ENCODE assay signal across 8 mouse cellular contexts in genomic region chr9:36970651-36971050, GRCm38 (mm10).
DNase-seq lines count a peak whose midpoint lies in the region; ATAC-seq lines count a peak whose summit lies in the region.

No protein-coding gene starts in this region.

- intact Hi-C loops in heart, postnatal 36 days (cut with DNase I), result loop anchor here (1.0 to 10.0 kb wide), 5 partner anchors 54 to 357 kb away; partner anchors contain the start of gene Pknox2

- ATAC-seq in cerebellum, adult (ENCODE audit: insufficient number of reproducible peaks, low FRiP score, low TSS enrichment), result no peak
- ATAC-seq in embryonic facial prominence, embryonic 15.5 days (ENCODE audit: insufficient number of reproducible peaks, low FRiP score, low TSS enrichment, low read depth), result no peak
- peak; percentile 81 for ATAC-seq in megakaryocyte progenitor cell, adult 5-6 weeks (replicated peaks; ENCODE audit: poor library complexity)

- 0 out of 2 replicates have a peak overlapping the region, but pooled peaks have one; percentile 15 for H3K4me2 ChIP-seq in embryonic facial prominence, embryonic 15.5 days (replicated peaks)

- WGBS in embryonic facial prominence, embryonic 15.5 days, result 5% methylated on average over 5 of the region's 5 CpGs

- H3K9ac ChIP-seq in embryonic facial prominence, embryonic 15.5 days, result no peak overlapping the region

- no peaks in the 10 kb centered on the region for H3K9me3 ChIP-seq in embryonic facial prominence, embryonic 15.5 days (replicated peaks)

- peak; percentile 79 for DNase-seq in cerebellum, adult 11 months
- DNase-seq in adrenal gland, postnatal 14 days, result peak; percentile 87
- peak; percentile 77 to 88 for DNase-seq in heart, postnatal 36 days
- DNase-seq in layer of hippocampus, postnatal 14 days (ENCODE audit: low spot score in 2 of 2), result peak; percentile 85 to 93
- DNase-seq in spleen, postnatal 10 days (ENCODE audit: low spot score in 2 of 2), result peak; percentile 48 to 78

- H3K4me3 ChIP-seq in embryonic facial prominence, embryonic 15.5 days (replicated peaks), result no peak overlapping the region

- 0 out of 2 replicates have a peak, but pooled peaks cover 8% of the 10 kb centered on the region for H3K4me1 ChIP-seq in embryonic facial prominence, embryonic 15.5 days

- no peaks in the 10 kb centered on the region for H3K36me3 ChIP-seq in embryonic facial prominence, embryonic 15.5 days

- H3K27ac ChIP-seq in embryonic facial prominence, embryonic 15.5 days (replicated peaks), result no peak overlapping the region

- no peaks in the 10 kb centered on the region for H3K27me3 ChIP-seq in embryonic facial prominence, embryonic 15.5 days
